Mouse (Mus musculus): ENCODE results near the gene Rad23b. TPM values are rescaled to one million over a fixed set of nuclear protein-coding genes. Genes with fewer than 3 reads are reported as not detected.
"Not testable (repeated sequence)": the region's sequence is repeated elsewhere in the genome, so short reads cannot be mapped to it uniquely, and the experiment has no call there.

Gene Rad23b
- 100 to 1,000 TPM; 203 to 211 TPM for total RNA-seq (2021)
- long read RNA-seq, transcript Rad23b-201 (10 exons, 3,810 nt), result major isoform, 17 of 32 reads
- long read RNA-seq, partial matches to known transcripts, result 2 of 32 reads
- long read RNA-seq, other reads (novel, unspliced or antisense), result 13 of 32 reads

DNA sequence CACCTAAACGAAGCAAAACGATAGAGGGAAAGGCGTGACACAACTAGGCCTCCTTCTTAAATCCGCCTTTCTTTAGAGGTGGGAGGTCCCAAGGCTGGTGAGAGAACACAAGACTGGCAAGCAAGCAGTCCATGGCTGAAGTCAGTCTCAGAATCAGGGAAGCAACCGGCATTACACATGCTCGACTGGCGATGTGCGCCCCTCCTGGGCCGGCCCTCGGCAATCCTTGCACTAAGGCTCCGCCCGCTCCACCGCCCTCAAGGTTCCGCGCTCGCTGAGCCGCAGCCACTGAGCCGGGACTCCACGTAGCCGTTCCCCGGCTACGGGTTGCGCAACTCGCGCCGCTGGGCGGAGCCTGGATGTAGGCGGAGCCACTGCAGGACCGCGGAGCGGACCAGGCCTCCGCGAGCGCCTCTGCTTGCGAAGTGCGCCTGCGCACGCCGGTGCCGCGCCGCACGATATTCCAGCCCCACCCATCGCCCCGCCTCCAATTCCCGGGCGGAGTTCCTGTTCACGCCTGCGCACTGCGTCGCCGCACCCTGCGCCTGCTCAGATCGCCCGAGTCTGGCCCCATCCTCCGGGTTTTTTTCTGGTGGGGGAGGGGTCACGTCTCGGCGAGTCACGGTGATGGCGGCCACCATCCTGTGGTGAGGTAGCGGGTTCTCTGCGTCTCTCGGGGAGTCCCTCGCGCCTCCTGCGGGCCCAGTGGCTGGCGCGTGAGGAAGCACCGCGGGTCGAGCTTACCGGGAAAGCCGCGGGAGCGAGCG, at the start of gene Rad23b:
TSS of gene Rad23b (plus strand) at position 592 of the 767 bp plus-strand sequence.
- peak; percentile 100 for DNase-seq (ENCODE audit: low spot score in 2 of 2)

DNA sequence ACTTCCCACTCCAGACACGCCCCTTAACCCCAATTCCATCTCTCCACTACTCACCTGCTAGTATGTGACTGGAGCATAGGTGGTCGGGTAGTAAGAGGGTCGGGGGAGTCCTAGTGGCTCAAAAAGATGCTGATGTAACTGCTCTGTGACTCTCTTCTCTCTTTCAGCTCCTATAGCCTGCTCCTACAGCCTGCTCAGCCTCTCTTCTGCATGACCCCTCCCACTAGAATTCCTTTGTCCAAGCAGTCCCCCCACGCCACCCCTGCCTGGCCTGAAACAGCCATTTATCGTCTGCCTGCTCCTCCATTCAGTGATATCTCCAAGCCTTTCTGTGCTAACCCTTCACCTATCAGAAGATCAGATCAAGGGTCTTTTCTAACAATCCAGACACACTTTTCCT, 45.7 kb upstream of the Rad23b start:
- DNase-seq (ENCODE audit: low spot score in 2 of 2), result no peak

DNA sequence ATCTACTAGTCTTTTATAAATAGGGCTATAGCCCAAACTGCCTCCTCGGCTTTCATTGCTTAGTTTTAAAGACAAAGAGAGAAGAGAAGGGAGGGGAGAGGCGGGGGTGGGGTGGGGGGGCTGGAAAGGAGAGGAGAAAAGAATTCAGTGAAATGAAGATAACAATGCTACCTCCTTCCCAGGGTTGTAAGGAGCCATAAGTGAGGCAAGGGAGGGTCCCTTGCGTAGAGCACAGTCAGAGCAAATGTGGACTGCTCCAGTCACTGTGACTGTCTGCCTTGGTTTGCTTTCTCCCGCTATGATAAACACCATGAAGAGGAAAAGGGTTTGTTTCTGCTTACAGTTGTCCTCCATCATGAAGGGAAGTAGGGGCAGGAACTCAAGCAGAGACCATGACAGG, 43.2 kb upstream of the Rad23b start:
- no peak for DNase-seq (ENCODE audit: low spot score in 2 of 2)

DNA sequence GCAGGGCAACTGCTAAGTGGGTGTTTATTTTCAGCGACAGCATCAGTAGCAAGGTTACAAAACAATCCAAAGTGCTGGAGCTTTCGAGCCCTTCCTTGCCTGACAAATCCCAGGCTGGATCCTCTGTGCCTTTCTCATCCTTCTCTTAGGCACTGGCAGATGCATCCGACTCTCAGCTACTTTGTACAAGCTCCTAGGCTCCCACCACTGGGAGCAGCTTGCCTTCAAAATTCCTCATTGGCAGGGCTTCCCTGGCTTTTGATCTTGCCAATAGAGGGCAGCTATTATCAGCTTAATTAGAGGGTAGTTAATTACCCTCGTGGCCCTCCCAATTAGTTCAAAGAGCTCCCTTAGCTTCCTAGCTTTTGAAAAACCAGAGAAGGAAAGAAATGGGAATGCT, 33.1 kb upstream of the Rad23b start:
- peak in 1 of 2 experiments; percentile 14 for DNase-seq (ENCODE audit: low spot score in 2 of 2)

DNA sequence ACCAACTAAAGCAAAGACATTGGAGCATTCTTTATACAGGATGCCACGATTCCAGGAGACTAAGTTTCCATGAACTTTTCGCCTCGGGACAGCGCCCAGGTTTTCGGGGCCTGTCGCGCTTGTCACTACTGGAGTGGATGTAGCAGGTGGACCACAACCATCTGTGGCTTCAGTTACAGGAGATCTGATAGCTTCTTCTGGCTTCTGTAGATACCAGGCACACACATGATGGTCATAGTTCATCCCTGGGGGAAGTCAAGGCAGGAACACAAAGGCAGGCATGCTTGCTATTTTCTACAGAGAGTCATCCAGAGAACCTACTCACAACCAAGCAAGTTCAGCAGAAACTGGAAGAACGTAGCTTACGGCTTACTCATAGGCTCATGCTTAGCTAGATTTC, 31.5 kb upstream of the Rad23b start:
- DNase-seq (ENCODE audit: low spot score in 2 of 2), result not testable (repeated sequence)

DNA sequence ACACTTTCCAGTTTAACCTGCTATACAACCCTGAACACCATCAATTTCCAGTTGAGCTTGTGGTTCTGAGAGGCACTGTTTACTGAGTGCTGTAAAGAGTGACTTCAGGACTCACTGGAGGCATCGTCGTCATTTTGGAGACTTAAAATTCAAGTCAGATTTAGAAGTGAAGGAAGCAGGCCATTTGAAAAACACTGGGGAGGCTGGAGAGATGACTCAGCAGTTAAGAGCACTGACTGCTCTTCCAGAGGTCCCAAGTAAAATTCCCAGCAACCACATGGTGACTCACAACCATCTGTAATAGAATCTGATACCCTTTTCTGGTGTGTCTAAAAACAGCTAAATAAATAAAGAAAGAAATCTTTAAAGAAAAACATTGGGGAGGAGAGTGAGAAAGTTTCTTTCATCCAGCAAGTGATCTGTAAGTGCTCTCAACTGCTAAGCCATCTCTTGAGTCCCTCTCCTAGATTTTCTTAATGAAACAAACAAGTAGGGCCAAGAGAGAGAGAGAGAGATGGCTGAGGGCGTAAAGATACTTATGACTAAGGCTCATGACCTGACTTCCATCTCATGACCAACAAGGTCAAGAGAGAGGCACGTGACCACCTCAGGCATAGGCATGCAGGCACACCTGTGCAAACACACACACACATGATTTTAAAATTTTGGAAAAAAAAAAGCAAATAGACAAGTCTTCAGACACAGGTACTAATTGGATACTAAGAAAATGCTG, 23.9 kb upstream of the Rad23b start:
- no peak for DNase-seq (ENCODE audit: low spot score in 2 of 2)

DNA sequence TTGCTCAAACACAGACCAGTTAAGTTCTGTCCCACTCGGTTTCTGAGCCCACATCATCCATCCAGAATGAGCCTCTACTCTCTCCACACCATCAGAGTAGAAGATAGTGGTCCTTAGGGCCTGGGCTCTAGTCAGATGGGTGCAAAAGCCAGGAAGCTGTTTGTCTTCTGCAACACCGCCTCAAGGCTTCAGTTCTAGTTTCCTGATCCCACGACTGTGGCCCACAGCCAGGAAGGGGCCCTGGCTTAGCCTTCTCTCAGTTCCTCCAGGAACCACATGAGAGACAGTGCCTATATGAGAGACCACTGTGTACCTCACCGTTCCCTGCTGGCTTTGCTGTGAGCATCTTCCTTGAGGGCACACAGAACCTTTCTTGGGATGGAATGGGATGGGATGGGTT, 22.3 kb upstream of the Rad23b start:
- no peak for DNase-seq (ENCODE audit: low spot score in 2 of 2)

DNA sequence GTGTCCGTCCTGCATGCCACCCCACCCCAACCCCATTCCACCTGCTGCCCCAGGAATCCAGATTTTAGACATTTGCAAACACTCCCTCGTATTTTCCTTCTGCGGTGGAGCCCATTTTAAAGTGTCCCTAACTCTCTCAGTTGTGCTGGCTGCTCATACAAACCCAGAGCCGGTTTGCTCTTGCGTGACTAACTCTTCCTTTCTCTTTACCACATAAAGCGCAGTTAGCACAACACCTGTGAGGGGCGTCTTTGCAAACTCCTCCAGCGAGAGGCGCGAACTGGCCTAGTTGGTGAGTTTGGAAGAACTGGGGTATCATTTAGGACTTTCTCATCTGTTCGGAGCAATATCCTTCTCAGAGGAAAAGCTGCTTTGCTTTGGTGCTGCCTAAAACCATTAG, 21.4 kb upstream of the Rad23b start:
- no peak for DNase-seq (ENCODE audit: low spot score in 2 of 2)

DNA sequence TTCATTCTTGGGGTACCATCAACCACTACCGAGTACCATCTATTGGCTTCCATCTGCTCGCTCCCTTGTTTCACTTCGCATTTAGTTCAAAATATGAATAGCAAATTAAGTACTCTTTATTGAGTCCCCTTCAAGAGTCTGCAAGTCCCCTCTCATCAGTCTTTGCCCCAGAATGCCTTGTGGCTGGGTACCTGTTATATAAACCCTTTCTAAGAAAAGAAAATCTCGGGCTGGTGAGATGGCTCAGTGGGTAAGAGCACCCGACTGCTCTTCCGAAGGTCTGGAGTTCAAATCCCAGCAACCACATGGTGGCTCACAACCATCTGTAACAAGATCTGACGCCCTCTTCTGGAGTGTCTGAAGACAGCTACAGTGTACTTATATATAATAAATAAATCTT, 20.9 kb upstream of the Rad23b start:
- DNase-seq (ENCODE audit: low spot score in 2 of 2), result not testable (repeated sequence)

DNA sequence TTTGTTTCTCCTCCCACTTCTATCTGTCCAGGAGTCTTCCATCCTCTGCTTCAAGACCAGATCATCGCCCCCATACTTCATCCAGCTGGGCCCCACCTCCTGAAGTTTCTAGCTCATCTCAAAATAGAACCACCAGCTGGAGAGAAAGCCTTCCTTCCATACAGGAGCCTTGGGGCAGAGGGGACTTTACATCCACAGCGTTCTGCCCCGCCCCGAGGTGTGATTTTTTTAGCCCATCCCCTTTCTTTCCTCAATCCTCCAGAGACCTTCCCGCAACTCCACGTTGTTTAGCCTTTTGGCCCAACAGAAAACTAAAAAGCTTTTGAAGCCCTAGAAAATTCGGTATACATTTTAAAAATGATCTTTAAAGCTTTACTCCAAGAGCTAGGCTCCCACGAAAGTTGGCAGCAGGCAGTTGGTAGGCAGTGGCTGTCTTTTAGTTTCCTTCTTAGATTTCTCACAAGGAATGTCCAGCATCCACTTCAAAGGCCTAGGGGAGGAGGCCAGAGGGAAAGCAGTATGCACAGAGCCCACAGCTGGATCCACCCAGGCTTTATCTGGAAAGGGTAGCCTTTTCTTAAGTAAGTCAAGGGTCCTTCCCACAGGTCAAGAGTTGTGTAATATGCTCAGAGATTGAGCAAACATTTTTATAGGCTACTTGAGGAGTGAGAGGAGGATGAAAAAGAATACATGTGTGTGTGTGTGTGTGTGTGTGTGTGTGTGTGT, 20.1 kb upstream of the Rad23b start:
- DNase-seq (ENCODE audit: low spot score in 2 of 2), result no peak

DNA sequence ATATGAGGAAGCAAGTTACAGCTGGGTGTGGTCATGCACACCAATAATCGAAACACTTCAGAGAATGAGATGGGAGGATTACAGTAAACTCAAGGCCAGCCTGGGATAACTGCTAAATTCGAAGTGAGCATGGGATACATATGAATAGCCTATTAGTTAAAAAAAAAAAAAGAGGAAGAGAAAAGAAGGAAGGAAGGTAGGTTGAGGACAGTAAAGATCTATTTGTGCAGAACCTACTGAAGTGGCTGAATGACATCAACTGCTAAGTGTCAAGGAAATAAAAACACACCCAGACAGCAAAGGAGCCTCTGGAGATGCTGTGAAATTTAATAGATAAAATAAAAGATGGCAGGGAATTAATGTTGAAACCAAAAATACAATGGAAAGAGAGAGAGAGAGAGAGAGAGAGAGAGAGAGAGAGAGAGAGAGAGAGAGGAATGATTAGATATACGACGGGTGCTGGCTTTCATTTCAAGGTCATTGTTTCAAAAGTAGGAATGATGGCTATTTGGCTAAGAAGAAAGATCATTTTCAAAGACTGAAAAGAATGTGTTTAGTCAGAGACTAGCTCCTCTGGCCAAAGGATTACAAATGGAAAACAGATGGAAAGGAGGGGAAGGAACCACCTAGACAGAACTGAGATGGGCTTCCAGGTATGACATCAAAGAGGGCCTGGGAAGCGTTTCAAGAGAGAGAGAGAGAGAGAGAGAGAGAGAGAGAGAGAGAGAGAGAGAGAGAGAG, 14.6 kb upstream of the Rad23b start:
- DNase-seq (ENCODE audit: low spot score in 2 of 2), result no peak

DNA sequence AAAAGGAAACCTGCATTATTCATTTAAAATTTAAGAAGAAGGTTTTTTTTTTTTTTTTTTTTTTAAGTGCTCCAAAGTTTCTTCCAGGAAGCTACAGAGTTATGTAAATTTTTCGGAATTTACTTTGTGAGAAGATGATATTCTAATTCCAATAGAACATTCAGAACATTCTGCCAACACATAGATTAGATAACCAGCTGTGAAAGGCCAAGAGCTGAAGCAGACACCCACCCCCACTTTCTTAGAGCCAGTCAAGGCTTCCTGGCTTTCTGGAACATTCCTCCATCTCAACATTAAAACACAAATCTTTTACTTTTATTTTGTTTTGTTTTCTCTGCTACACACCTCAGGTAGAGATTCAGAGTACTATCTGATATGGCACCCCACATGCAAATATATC, 10.9 kb upstream of the Rad23b start:
- DNase-seq (ENCODE audit: low spot score in 2 of 2), result no peak

DNA sequence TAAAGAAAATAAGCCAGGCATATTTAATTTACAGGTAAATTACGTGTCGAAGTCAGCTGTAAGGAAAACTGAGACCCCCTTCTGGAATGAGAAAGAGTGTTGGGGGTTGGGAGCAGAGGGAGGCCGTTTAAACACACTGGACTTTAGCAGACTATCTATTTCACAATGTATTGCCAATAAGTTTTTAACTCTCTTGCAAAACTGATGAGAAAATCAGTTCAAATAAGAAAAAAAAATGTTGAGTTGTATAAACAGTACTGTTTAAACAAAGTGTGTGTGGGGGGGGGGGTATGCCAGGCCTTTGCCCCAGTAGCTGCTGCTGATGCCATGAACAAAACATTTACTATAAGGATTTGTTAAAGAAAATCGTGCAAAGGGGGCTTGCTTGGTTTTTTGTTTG, 10.5 kb upstream of the Rad23b start:
- no peak for DNase-seq (ENCODE audit: low spot score in 2 of 2)

DNA sequence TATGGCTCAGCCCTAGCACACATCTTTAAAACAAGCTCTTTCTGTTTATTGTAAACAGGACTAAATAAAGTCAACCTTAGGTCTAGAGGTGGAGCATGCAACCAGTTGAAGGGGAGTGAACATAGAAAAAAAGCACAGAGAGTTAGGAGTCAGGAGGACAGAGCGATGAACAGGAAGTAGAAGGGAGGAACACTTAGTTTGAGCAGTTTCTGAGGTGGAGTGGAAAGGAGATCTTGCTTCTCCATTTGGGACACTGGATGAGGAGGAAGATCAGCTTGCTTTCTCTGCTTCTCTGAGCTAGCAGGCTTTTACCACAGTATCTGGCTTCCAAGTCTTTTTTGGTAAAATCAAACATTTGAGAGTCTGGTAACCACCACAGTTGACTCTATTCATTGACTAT, 8.0 kb upstream of the Rad23b start:
- DNase-seq (ENCODE audit: low spot score in 2 of 2), result no peak

DNA sequence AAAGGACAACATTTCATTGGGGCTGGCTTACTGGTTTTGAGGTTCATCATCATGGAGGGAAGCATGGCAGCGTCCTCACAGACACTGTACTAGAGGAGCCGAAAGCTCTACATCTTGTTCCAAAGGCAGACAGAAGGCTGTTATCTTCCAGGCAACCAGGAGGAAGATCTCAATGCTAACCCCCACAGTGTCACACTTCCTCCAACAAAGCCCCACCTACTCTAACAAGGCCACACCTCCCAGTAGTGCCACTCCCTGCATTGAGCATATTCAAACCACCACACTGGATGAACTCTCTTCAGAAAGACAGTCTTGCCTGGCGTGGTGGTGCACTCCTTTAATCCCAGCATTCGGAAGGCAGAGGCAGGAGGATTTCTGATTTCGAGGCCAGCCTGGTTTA, 7.2 kb upstream of the Rad23b start:
- no peak for DNase-seq (ENCODE audit: low spot score in 2 of 2)

DNA sequence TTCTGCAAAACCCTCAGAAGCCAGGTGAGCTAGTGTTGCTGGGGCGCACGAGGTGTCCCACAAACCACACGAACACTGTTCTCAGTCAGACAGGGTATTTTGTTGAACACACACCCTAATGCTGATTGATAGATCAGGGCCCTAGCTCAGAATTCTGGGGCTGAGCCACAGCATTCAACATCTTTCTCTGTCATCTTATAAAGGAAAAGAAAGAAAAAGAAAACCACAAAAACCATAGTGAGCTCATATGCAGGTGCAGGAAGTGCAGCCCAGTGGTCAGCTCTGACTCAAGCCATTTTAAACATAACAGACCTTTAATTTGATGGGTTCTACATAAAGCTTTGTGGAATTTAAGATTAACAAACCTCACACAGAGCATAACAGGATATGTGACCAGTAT, 6.6 kb upstream of the Rad23b start:
- DNase-seq (ENCODE audit: low spot score in 2 of 2), result no peak

DNA sequence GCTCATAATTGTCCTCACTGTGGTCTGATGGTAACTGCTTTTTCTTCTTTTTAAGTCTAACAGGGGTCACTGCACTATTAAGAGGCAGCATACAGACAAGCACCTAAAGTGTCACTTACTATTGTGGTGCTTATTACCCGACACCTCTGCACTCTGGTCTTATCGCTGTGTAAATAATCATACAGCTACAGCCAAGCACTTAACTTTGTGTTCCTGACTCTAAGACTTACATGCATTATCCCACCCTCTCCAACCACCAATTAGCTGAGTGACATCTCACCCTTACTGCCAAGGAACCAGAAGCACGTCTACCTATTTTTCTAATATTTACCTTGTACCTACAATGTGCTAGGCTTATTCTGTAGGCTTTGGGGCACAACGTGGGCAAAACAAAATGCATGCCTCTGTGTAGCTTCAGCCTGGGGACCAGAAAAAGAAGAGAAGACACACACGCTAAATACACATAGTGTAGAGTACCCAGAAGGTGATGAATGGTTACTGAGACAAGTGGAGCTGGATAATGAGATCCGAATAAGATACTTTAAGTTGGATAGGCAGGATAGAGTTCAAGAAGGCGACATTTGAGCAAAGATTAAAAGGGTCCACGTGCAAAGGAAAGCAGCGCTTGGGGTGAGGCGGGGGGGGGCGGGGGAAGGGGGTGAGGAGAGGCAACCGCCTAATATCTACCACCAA, 938 bp upstream of the Rad23b start:
- DNase-seq (ENCODE audit: low spot score in 2 of 2), result no peak

DNA sequence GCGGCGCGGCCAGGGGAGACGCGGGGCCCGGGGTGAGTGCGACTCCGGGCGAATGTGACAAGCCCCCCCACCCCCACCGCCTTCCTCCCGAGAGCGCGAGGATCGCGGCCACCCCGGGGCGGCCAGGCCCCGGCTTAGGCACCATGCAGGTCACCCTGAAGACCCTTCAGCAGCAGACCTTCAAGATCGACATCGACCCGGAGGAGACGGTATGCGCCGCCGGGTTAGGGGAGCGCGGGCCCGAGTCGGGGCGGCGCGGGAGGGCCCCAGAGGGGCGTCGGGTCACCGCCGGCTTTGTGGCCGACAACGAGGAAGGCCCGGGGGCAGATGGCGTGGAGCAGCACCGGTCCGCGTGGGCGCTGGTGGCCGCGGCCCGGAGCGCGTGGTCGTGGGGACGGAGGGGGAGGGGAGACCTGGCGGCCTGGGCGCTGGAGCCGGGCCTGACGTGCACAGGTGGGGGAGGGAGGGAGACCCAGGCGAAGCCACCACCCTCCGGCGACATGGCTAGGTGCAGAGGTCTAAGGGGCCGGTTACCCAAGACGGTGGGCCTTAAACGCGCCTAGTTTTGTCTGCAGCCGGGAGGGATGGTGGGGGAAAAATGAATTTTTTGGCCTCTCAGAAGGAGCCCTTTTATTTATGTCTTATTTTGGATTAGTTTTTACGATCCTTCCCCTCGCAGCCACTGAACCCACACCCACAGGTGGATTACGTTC, 532 bp downstream of the Rad23b start:
- peak; percentile 41 to 60 for DNase-seq (ENCODE audit: low spot score in 2 of 2)

DNA sequence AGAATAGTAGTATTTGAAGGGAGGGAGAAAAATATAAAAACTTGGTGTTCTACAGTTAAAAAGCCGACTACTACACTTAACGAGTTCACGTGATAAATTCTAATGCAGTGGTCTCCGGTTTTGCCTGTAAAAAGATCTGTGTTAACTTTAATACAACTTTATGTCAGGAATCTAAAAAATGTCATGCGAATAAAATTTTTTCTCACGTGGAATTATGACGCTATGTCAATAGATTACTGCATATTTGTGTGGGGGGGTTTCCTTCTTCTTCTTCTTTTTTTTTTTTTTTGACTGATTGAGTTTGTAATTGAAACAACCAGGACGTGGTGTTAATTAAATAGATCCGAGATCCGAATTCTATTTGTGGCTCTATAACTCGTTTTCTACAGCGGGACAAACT, 1.2 kb downstream of the Rad23b start:
- no peak for DNase-seq (ENCODE audit: low spot score in 2 of 2)

DNA sequence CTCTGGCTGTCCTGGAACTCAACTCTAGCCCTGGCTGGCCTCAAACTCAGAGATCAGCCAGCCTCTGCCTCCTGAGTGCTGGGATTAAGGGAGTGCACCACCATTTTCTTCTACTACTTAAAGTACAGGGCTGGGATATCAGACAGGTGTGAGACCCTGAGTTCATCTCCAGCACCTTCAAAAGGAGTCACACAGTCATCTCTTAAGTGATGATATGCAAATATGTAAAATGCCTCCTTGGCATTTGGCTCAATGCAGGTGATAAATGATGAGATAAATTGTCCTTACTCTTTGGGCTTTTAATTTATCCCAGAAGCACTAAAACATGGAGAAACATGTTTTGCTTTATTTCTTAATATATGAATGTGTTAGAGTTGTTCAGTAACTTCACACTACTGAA, 2.0 kb downstream of the Rad23b start:
- no peak for DNase-seq (ENCODE audit: low spot score in 2 of 2)

Data from layer of hippocampus, postnatal 10 days (tissue).